Mouse (Mus musculus) hindbrain, embryonic 11.5 days (tissue): Measurements from ENCODE around the gene Dctn3. TPM values are rescaled to one million over a fixed set of nuclear protein-coding genes. Genes with fewer than 3 reads are reported as not detected.

Experiments
- ATAC-seq: fragments of 200-750 bp; cut with Nextera tagmentation; 2 replicates; pipeline ENCODE4 v1.8.0; 2017; ENCODE audit warnings: mild to moderate bottlenecking, moderate TSS enrichment, moderate library complexity; ENCODE audit not compliant: low FRiP score
- DNase-seq: peaks from one replicate; pipeline ENCODE4 v3.0.0-alpha.2; 2015; ENCODE audit warnings: low spot score
- H3K27ac ChIP-seq: fragments of 300-500 bp; sonication (generic); 2 replicates; pipeline ENCODE4 v1.5.1; 2014; ENCODE audit warnings: mild to moderate bottlenecking, low read depth, low read length
- H3K27me3 ChIP-seq: fragments of 300-500 bp; sonication (generic); 2 replicates; pipeline ENCODE4 v1.6.1; 2014; ENCODE audit warnings: mild to moderate bottlenecking, low read length, moderate library complexity, mixed read lengths; ENCODE audit not compliant: control insufficient read depth, insufficient read depth
- H3K36me3 ChIP-seq: fragments of 300-500 bp; sonication (generic); 2 replicates; pipeline ENCODE4 v1.6.1; 2014; ENCODE audit warnings: mild to moderate bottlenecking, low read length, moderate library complexity, mixed read lengths; ENCODE audit not compliant: control insufficient read depth, insufficient read depth
- H3K4me1 ChIP-seq: fragments of 300-500 bp; sonication (generic); replicated peaks from 2 replicates; pipeline ENCODE4 v1.6.1; 2014; ENCODE audit warnings: low read length, mixed read lengths; ENCODE audit not compliant: control insufficient read depth, insufficient read depth
- H3K4me2 ChIP-seq: fragments of 300-500 bp; sonication (generic); replicated peaks from 2 replicates; pipeline ENCODE4 v1.6.1; 2014; ENCODE audit warnings: mild to moderate bottlenecking, low read depth, low read length
- H3K4me3 ChIP-seq: fragments of 300-500 bp; sonication (generic); 2 replicates; pipeline ENCODE4 v1.5.1; 2014; ENCODE audit warnings: low read depth, low read length
- H3K9ac ChIP-seq: fragments of 300-500 bp; sonication (generic); 2 replicates; pipeline ENCODE4 v1.6.1; 2014; ENCODE audit warnings: low read depth, low read length
- H3K9me3 ChIP-seq: fragments of 300-500 bp; sonication (generic); 2 replicates; pipeline ENCODE4 v1.6.1; 2016; ENCODE audit warnings: low read length; ENCODE audit not compliant: control insufficient read depth
- WGBS: fragments of 180-500 bp; shearing (Covaris S2); extraction: QIAGEN DNeasy Blood & Tissue Kit; methylation state at CpG from one replicate; pipeline ENCODE4 v1.1.7; 2014; 5-methylcytosine and 5-hydroxymethylcytosine counted together
- polyA plus RNA-seq: library from polyadenylated mRNA; unstranded; fragments of >200 nt; fragmentation: Nextera tagmentation; extraction: Ambion mirVana; gene quantifications from 2 replicates; pipeline ENCODE4 v1.2.1, GENCODE M21; 2014

The Dctn3 gene
- polyA plus RNA-seq, 1 experiment from 2014 or later = 192 TPM

GRCm38 (mm10) chr4:41759656-41760287, 36.8 kb upstream of the Dctn3 start:
- H3K36me3 ChIP-seq = no peaks in the 10 kb centered on the region
- no peaks in the 10 kb centered on the region for H3K27me3 ChIP-seq
- ATAC-seq = no peak
- peak; percentile 6 for DNase-seq
- H3K4me2 ChIP-seq = peak overlapping the region; percentile 40
- 43% methylated on average over 6 of the region's 6 CpGs for WGBS
- H3K9ac ChIP-seq = peak overlapping the region; percentile 44
- peak overlapping the region; percentile 43; the same call in 1 of the 2 replicates for H3K27ac ChIP-seq
- H3K4me3 ChIP-seq = peak overlapping the region; percentile 36
- H3K4me1 ChIP-seq = peaks cover 2% of the 10 kb centered on the region; the same call in 1 of the 2 replicates
- H3K9me3 ChIP-seq = no peaks in the 10 kb centered on the region

GRCm38 (mm10) chr4:41759206-41759605, 36.2 kb upstream of the Dctn3 start:
- Histone ChIP-seq H3K9me3 (no peaks in the 10 kb centered on the region), H3K4me2 (no peak overlapping the region), H3K4me1 (peaks cover 2% of the 10 kb centered on the region; the same call in 1 of the 2 replicates), H3K27ac (no peak overlapping the region), H3K4me3 (no peak overlapping the region), H3K27me3 (no peaks in the 10 kb centered on the region), H3K36me3 (no peaks in the 10 kb centered on the region), H3K9ac (no peak overlapping the region)
- ATAC-seq = no peak
- no peak for DNase-seq
- WGBS = 87% methylated on average over 9 of the region's 9 CpGs

- WGBS = 86% methylated on average over 4 of the region's 4 CpGs
These were observed 35.7 kb upstream of the Dctn3 start for GRCm38 (mm10) chr4:41758701-41759100.

GRCm38 (mm10) chr4:41758021-41758420, 35.1 kb upstream of the Dctn3 start:
- Histone ChIP-seq H3K9ac (no peak overlapping the region), H3K4me2 (no peak overlapping the region), H3K9me3 (no peaks in the 10 kb centered on the region), H3K36me3 (no peaks in the 10 kb centered on the region), H3K27me3 (no peaks in the 10 kb centered on the region), H3K27ac (no peak overlapping the region), H3K4me3 (no peak overlapping the region), H3K4me1 (peaks cover 2% of the 10 kb centered on the region; the same call in 1 of the 2 replicates)
- DNase-seq (no peak), ATAC-seq (no peak)
- 81% methylated on average over 11 of the region's 11 CpGs for WGBS

More at GRCm38 (mm10) chr4:41758701-41759100, 35.7 kb upstream of the Dctn3 start:
- Histone ChIP-seq H3K4me3 (no peak overlapping the region), H3K27ac (no peak overlapping the region), H3K9ac (no peak overlapping the region), H3K9me3 (no peaks in the 10 kb centered on the region), H3K36me3 (no peaks in the 10 kb centered on the region), H3K27me3 (no peaks in the 10 kb centered on the region), H3K4me1 (peaks cover 2% of the 10 kb centered on the region; the same call in 1 of the 2 replicates), H3K4me2 (no peak overlapping the region)
- DNase-seq (no peak), ATAC-seq (no peak)

GRCm38 (mm10) chr4:41757321-41757720, 34.4 kb upstream of the Dctn3 start:
- H3K9me3 ChIP-seq = no peaks in the 10 kb centered on the region

GRCm38 (mm10) chr4:41756440-41756839, 33.5 kb upstream of the Dctn3 start:
- DNase-seq = no peak
- WGBS = 74% methylated on average over 8 of the region's 8 CpGs
- H3K27ac ChIP-seq = no peak overlapping the region
- ATAC-seq = no peak
- peak overlapping the region; percentile 90 for H3K4me2 ChIP-seq
- no peaks in the 10 kb centered on the region for H3K36me3 ChIP-seq
- no peaks in the 10 kb centered on the region for H3K27me3 ChIP-seq
- H3K4me3 ChIP-seq = peak overlapping the region; percentile 68
- no peaks in the 10 kb centered on the region for H3K9me3 ChIP-seq
- peaks cover 2% of the 10 kb centered on the region; the same call in 1 of the 2 replicates for H3K4me1 ChIP-seq
- H3K9ac ChIP-seq = peak overlapping the region; percentile 59; the same call in 1 of the 2 replicates

More at GRCm38 (mm10) chr4:41757321-41757720, 34.4 kb upstream of the Dctn3 start:
- 95% methylated on average over 13 of the region's 13 CpGs for WGBS
- H3K36me3 ChIP-seq = no peaks in the 10 kb centered on the region
- H3K4me2 ChIP-seq = no peak overlapping the region
- ATAC-seq (no peak), DNase-seq (no peak)
- H3K27me3 ChIP-seq = no peaks in the 10 kb centered on the region
- peaks cover 2% of the 10 kb centered on the region; the same call in 1 of the 2 replicates for H3K4me1 ChIP-seq
- H3K27ac ChIP-seq = no peak overlapping the region
- no peak overlapping the region for H3K4me3 ChIP-seq
- no peak overlapping the region for H3K9ac ChIP-seq

- H3K27me3 ChIP-seq = no peaks in the 10 kb centered on the region
- no peaks in the 10 kb centered on the region for H3K9me3 ChIP-seq
- H3K36me3 ChIP-seq = no peaks in the 10 kb centered on the region
- ATAC-seq (peak; percentile 77), DNase-seq (peak; percentile 90)
- peak within 1 kb of the TSS; percentile 59 for H3K9ac ChIP-seq
- peaks cover 2% of the 10 kb centered on the region; the same call in 1 of the 2 replicates for H3K4me1 ChIP-seq
- H3K4me3 ChIP-seq = peak within 1 kb of the TSS; percentile 68
- WGBS = under 1% methylated on average over 57 of the region's 57 CpGs
- peak within 1 kb of the TSS; percentile 90 for H3K4me2 ChIP-seq
- peak within 1 kb of the TSS; percentile 65 for H3K27ac ChIP-seq
These were observed 32.7 kb upstream of the Dctn3 start, which contains the start of gene Sigmar1 for GRCm38 (mm10) chr4:41755338-41756305. Sigmar1 (minus strand) TSS chr4:41756157.

GRCm38 (mm10) chr4:41754797-41755337, 31.9 kb upstream of the Dctn3 start, which contains the start of gene Galt:
Galt (plus strand) TSS chr4:41755228.
- peak; percentile 56 for ATAC-seq
- Histone ChIP-seq H3K4me1 (0 out of 2 replicates have a peak, but pooled peaks cover 2% of the 10 kb centered on the region), H3K4me3 (peak within 1 kb of the TSS; percentile 68), H3K27me3 (no peaks in the 10 kb centered on the region), H3K9ac (peak within 1 kb of the TSS; percentile 59), H3K27ac (peak within 1 kb of the TSS; percentile 65), H3K4me2 (peak within 1 kb of the TSS; percentile 90), H3K36me3 (no peaks in the 10 kb centered on the region), H3K9me3 (no peaks in the 10 kb centered on the region)
- no peak for DNase-seq
- WGBS = 17% methylated on average over 14 of the region's 14 CpGs
